Mouse (Mus musculus): ENCODE measurements around the gene Cdhr1. TPM values are rescaled to one million over a fixed set of nuclear protein-coding genes. Genes with fewer than 3 reads are reported as not detected.

Cdhr1 gene
- polyA plus RNA-seq, 1 experiment = 0.55 TPM

DNA sequence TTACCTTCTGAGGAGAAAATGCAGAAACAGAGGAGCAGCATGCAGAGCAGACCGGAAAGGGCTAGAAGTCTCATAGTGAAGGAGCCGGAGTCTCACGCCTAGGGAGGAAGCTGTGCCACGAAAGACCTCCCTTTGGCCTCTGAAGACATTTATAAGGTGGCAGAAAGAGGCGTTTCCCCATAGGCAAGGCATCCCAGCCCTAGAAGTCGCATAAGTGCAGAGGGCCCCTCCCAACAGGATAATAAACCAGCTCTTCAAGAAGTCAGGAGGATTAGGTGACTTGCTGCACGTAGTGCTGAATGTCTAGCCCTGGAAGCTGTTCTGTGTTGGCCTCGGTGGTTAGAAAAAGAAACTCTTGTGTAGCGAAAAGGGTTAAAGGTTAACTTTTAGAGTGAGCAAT lies 11.8 kb upstream of the Cdhr1 start:
- no peak overlapping the region for H3K27ac ChIP-seq (ENCODE audit: insufficient read depth, low read length)
- TF ChIP-seq CTCF (IDR thresholded peaks at IDR 0.05; ENCODE audit: extremely low read depth, insufficient read depth, insufficient read length, insufficient replicate concordance) = no peak
- TF ChIP-seq POLR2A (IDR thresholded peaks at IDR 0.05; ENCODE audit: low read depth, low read length) = no peak
- no peaks in the 10 kb centered on the region for H3K4me1 ChIP-seq (ENCODE audit: control insufficient read depth, insufficient read depth, insufficient read length)
- H3K4me3 ChIP-seq (ENCODE audit: extremely low read depth, insufficient read depth, insufficient read length) = no peak overlapping the region
- whole genome bisulfite sequencing = 36% methylated on average over 9 of the region's 9 CpGs
- DNase-seq (ENCODE audit: low read depth in 1 of 2, low spot score in 2 of 2) = no peak
- H3K36me3 ChIP-seq (ENCODE audit: control insufficient read depth, insufficient read depth, low read length) = no peaks in the 10 kb centered on the region
- no peaks in the 10 kb centered on the region for H3K27me3 ChIP-seq (ENCODE audit: control insufficient read depth, insufficient read depth, low read length)

DNA sequence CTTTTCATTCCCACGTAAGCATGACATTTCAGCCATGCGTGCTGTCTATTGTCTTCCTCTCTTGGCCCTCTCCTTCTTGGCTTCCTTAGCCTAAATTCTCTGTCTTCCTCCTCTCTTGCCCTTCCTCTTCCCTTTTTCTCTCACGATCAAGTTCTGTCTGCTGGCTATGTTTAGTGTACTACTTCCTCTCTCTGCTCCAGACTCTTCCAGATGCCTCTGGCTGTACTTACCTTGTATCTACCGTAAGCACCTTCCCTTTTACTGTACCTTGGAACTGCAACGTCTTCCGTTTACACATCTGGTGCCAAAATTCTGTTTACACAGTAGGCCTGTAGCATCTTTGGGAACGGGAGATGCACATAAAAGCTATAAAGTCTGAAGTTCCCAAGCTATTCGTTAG lies 11.3 kb upstream of the Cdhr1 start:
- DNase-seq (ENCODE audit: low read depth in 1 of 2, low spot score in 2 of 2) = no peak
- no peak overlapping the region for H3K27ac ChIP-seq (ENCODE audit: insufficient read depth, low read length)
- TF ChIP-seq POLR2A (IDR thresholded peaks at IDR 0.05; ENCODE audit: low read depth, low read length) = no peak
- TF ChIP-seq CTCF (IDR thresholded peaks at IDR 0.05; ENCODE audit: extremely low read depth, insufficient read depth, insufficient read length, insufficient replicate concordance) = no peak
- no peaks in the 10 kb centered on the region for H3K27me3 ChIP-seq (ENCODE audit: control insufficient read depth, insufficient read depth, low read length)
- H3K4me1 ChIP-seq (ENCODE audit: control insufficient read depth, insufficient read depth, insufficient read length) = no peaks in the 10 kb centered on the region
- WGBS = 31% methylated on average over 8 of the region's 8 CpGs
- H3K4me3 ChIP-seq (ENCODE audit: extremely low read depth, insufficient read depth, insufficient read length) = no peak overlapping the region
- no peaks in the 10 kb centered on the region for H3K36me3 ChIP-seq (ENCODE audit: control insufficient read depth, insufficient read depth, low read length)

DNA sequence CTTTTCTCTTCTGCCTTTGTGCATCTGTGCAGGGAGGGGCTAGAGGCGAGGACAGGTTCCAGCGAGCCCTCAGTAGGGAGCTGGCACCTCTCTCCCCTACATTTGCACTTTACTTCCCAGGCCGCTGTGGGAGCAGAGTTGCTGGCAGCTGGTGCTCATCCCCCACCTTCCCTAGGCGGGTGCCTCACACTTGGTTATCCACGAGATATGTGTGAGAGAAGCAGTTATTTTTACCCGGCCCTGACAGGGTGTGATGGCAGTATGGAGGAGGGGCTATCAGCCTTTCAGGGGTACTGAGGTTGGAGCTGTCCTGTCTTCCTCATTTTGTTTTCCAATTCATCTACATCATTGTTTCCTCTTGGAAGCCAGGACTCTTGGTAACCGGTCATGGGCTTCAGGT lies 7.7 kb upstream of the Cdhr1 start:
- WGBS = 50% methylated on average over 7 of the region's 7 CpGs
- no peak overlapping the region for H3K27ac ChIP-seq (ENCODE audit: insufficient read depth, low read length)
- no peaks in the 10 kb centered on the region for H3K27me3 ChIP-seq (ENCODE audit: control insufficient read depth, insufficient read depth, low read length)
- no peaks in the 10 kb centered on the region for H3K4me1 ChIP-seq (ENCODE audit: control insufficient read depth, insufficient read depth, insufficient read length)
- no peaks in the 10 kb centered on the region for H3K36me3 ChIP-seq (ENCODE audit: control insufficient read depth, insufficient read depth, low read length)
- no peak for TF ChIP-seq CTCF (IDR thresholded peaks at IDR 0.05; ENCODE audit: extremely low read depth, insufficient read depth, insufficient read length, insufficient replicate concordance)
- no peak for TF ChIP-seq POLR2A (IDR thresholded peaks at IDR 0.05; ENCODE audit: low read depth, low read length)
- no peak for DNase-seq (ENCODE audit: low read depth in 1 of 2, low spot score in 2 of 2)
- no peak overlapping the region for H3K4me3 ChIP-seq (ENCODE audit: extremely low read depth, insufficient read depth, insufficient read length)

DNA sequence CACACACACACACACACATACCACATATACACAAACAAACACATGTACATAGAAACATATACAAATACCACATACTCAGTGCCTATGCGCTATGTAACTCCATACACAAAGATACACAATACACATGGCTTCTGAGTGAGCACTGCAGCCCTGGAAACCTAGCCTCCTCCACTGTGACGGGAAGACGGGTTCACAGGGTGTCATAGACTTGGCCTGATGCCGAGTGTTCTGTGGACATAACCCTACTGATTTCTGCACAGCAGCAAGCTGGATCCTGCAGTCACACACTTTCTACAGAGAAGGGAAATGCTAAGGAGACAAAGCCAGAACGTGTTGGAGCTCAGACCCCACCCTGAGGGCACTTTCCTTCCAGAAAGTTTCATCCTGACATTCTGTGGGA lies 6.6 kb upstream of the Cdhr1 start:
- no peak overlapping the region for H3K4me3 ChIP-seq (ENCODE audit: extremely low read depth, insufficient read depth, insufficient read length)
- WGBS = 80% methylated on average over 5 of the region's 5 CpGs
- H3K27me3 ChIP-seq (ENCODE audit: control insufficient read depth, insufficient read depth, low read length) = no peaks in the 10 kb centered on the region
- TF ChIP-seq CTCF (IDR thresholded peaks at IDR 0.05; ENCODE audit: extremely low read depth, insufficient read depth, insufficient read length, insufficient replicate concordance) (no peak), POLR2A (IDR thresholded peaks at IDR 0.05; ENCODE audit: low read depth, low read length) (no peak)
- H3K27ac ChIP-seq (ENCODE audit: insufficient read depth, low read length) = no peak overlapping the region
- H3K36me3 ChIP-seq (ENCODE audit: control insufficient read depth, insufficient read depth, low read length) = no peaks in the 10 kb centered on the region
- DNase-seq (ENCODE audit: low read depth in 1 of 2, low spot score in 2 of 2) = no peak
- no peaks in the 10 kb centered on the region for H3K4me1 ChIP-seq (ENCODE audit: control insufficient read depth, insufficient read depth, insufficient read length)

DNA sequence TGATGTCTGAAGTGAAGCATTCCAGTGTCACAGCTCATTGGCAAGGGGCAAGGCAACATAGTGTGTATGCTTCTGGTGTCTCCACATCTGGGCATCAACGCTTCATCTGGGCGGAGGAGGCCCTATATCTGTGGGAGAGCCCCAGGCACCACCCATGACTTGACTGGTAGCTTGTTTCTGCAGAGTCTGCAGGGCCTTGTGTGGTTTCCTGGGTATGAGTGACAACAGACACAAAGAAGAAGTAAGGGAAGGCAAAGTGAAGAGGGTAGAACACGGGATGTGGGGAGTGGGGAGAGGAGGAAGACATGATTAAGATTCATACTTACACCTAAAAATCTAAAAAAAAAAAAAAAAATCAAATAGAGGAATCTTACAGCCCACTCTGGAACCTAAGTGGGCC lies 4.3 kb upstream of the Cdhr1 start:
- H3K27ac ChIP-seq (ENCODE audit: insufficient read depth, low read length) = no peak overlapping the region
- no peaks in the 10 kb centered on the region for H3K4me1 ChIP-seq (ENCODE audit: control insufficient read depth, insufficient read depth, insufficient read length)
- no peaks in the 10 kb centered on the region for H3K36me3 ChIP-seq (ENCODE audit: control insufficient read depth, insufficient read depth, low read length)
- no peaks in the 10 kb centered on the region for H3K27me3 ChIP-seq (ENCODE audit: control insufficient read depth, insufficient read depth, low read length)
- TF ChIP-seq CTCF (IDR thresholded peaks at IDR 0.05; ENCODE audit: extremely low read depth, insufficient read depth, insufficient read length, insufficient replicate concordance) (no peak), POLR2A (IDR thresholded peaks at IDR 0.05; ENCODE audit: low read depth, low read length) (no peak)
- H3K4me3 ChIP-seq (ENCODE audit: extremely low read depth, insufficient read depth, insufficient read length) = no peak overlapping the region
- WGBS = 23% methylated on average over 3 of the region's 3 CpGs
- DNase-seq (ENCODE audit: low read depth in 1 of 2, low spot score in 2 of 2) = no peak

DNA sequence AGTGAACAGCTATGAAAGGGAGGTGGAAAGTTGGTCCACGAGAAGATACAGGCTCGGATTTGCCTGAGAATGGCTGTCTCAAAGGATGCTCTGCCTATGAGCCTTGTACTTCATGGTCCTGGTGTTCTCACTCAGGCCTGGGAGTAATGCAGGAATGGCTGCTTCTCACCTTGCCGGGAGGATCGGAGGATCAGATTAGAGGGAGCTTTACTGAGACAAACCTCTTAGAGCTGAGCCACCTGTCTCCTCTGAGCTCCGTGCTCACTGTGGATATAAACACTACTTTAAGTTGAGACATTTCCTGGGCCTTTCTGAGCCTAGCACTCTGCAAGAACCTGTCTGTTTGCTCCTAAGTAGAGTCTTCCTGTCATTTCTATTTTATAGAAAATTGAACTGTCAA lies 3.4 kb upstream of the Cdhr1 start:
- DNase-seq (ENCODE audit: low read depth in 1 of 2, low spot score in 2 of 2) = no peak
- H3K4me3 ChIP-seq (ENCODE audit: extremely low read depth, insufficient read depth, insufficient read length) = no peak overlapping the region
- no peaks in the 10 kb centered on the region for H3K36me3 ChIP-seq (ENCODE audit: control insufficient read depth, insufficient read depth, low read length)
- H3K4me1 ChIP-seq (ENCODE audit: control insufficient read depth, insufficient read depth, insufficient read length) = no peaks in the 10 kb centered on the region
- TF ChIP-seq CTCF (IDR thresholded peaks at IDR 0.05; ENCODE audit: extremely low read depth, insufficient read depth, insufficient read length, insufficient replicate concordance) (no peak), POLR2A (IDR thresholded peaks at IDR 0.05; ENCODE audit: low read depth, low read length) (no peak)
- 85% methylated on average over 5 of the region's 5 CpGs for WGBS
- no peak overlapping the region for H3K27ac ChIP-seq (ENCODE audit: insufficient read depth, low read length)
- 0 out of 2 replicates have a peak, but pooled peaks cover 1% of the 10 kb centered on the region for H3K27me3 ChIP-seq (ENCODE audit: control insufficient read depth, insufficient read depth, low read length)

DNA sequence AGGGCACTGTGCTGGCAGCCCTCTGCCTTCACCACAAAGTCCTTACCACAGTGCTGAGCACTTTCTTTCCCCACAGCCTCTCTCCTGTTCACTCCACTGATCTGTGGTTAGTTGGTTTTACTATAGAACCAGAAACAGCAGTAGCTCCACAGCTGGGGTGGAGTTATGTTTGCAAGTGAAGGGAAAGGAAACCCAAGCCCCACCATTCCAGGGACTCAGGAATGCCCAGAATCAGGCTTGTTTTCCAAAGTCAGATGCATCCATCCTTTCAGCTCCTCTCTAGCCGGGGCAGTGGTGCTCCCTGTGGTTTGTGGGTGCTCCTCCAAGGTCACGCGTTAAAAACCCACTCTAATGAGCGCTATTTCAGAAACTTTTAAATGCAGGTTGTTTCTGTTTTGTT lies 2.6 kb downstream of the Cdhr1 start:
- Histone ChIP-seq H3K4me3 (ENCODE audit: extremely low read depth, insufficient read depth, insufficient read length) (no peak overlapping the region), H3K4me1 (ENCODE audit: control insufficient read depth, insufficient read depth, insufficient read length) (no peaks in the 10 kb centered on the region), H3K27me3 (ENCODE audit: control insufficient read depth, insufficient read depth, low read length) (0 out of 2 replicates have a peak, but pooled peaks cover 1% of the 10 kb centered on the region), H3K27ac (ENCODE audit: insufficient read depth, low read length) (no peak overlapping the region), H3K36me3 (ENCODE audit: control insufficient read depth, insufficient read depth, low read length) (no peaks in the 10 kb centered on the region)
- DNase-seq (ENCODE audit: low read depth in 1 of 2, low spot score in 2 of 2) = no peak
- WGBS = 80% methylated on average over 4 of the region's 4 CpGs
- TF ChIP-seq CTCF (IDR thresholded peaks at IDR 0.05; ENCODE audit: extremely low read depth, insufficient read depth, insufficient read length, insufficient replicate concordance) = no peak
- TF ChIP-seq POLR2A (IDR thresholded peaks at IDR 0.05; ENCODE audit: low read depth, low read length) = no peak
